Mouse (Mus musculus): ENCODE results near the gene Nhej1.
A peak's percentile ranks its signal among the peaks of the same experiment; 100 is the strongest.

Nhej1 gene

GRCm38 (mm10) chr1:75122211-75122610 is 2.8 kb downstream of the Nhej1 start:
- DNase-seq: peak; percentile 19

GRCm38 (mm10) chr1:75052091-75052490 is 72.9 kb downstream of the Nhej1 start:
- peak; percentile 27 for DNase-seq

GRCm38 (mm10) chr1:75051428-75051827 is 73.6 kb downstream of the Nhej1 start:
- no peak for DNase-seq

GRCm38 (mm10) chr1:75048571-75048970 is 76.4 kb downstream of the Nhej1 start:
- DNase-seq: no peak

- peak; percentile 27 for DNase-seq
These were observed 77.0 kb downstream of the Nhej1 start for GRCm38 (mm10) chr1:75048041-75048440.

- peak; percentile 40 for DNase-seq
These were observed 84.6 kb downstream of the Nhej1 start for GRCm38 (mm10) chr1:75040429-75040828.

- DNase-seq: no peak
These were observed 93.0 kb downstream of the Nhej1 start for GRCm38 (mm10) chr1:75032041-75032440.

GRCm38 (mm10) chr1:75027061-75027779 is 97.8 kb downstream of the Nhej1 start:
- no peak for DNase-seq

- DNase-seq: no peak
These were observed 100.4 kb downstream of the Nhej1 start for GRCm38 (mm10) chr1:75024419-75025199.

GRCm38 (mm10) chr1:75022216-75022615 is 102.8 kb downstream of the Nhej1 start:
- no peak for DNase-seq

- DNase-seq: peak; percentile 89
These were observed 108.2 kb downstream of the Nhej1 start for GRCm38 (mm10) chr1:75016846-75017245.

- DNase-seq: peak; percentile 24
These were observed 109.3 kb downstream of the Nhej1 start for GRCm38 (mm10) chr1:75015551-75016265.

GRCm38 (mm10) chr1:75014210-75014845 is 110.7 kb downstream of the Nhej1 start:
- no peak for DNase-seq

- DNase-seq: no peak
These were observed 114.2 kb downstream of the Nhej1 start for GRCm38 (mm10) chr1:75010817-75011216.

GRCm38 (mm10) chr1:75010203-75010602 is 114.8 kb downstream of the Nhej1 start:
- no peak for DNase-seq

GRCm38 (mm10) chr1:75006016-75006415 is 119.0 kb downstream of the Nhej1 start:
- no peak for DNase-seq

GRCm38 (mm10) chr1:75001183-75001582 is 123.8 kb downstream of the Nhej1 start:
- DNase-seq: no peak

- peak; percentile 55 for DNase-seq
These were observed 124.5 kb downstream of the Nhej1 start for GRCm38 (mm10) chr1:75000496-75000895.

GRCm38 (mm10) chr1:74999173-74999572 is 125.8 kb downstream of the Nhej1 start:
- DNase-seq: no peak

- DNase-seq: no peak
These were observed 127.8 kb downstream of the Nhej1 start for GRCm38 (mm10) chr1:74997231-74997630.

- DNase-seq: no peak
These were observed 148.0 kb downstream of the Nhej1 start for GRCm38 (mm10) chr1:74977001-74977400.

- no peak for DNase-seq
These were observed 149.1 kb downstream of the Nhej1 start for GRCm38 (mm10) chr1:74975936-74976335.

GRCm38 (mm10) chr1:74973590-74973989 is 151.4 kb downstream of the Nhej1 start:
- no peak for DNase-seq
